Mouse (Mus musculus) stomach, embryonic 16.5 days (tissue): ENCODE results near the gene Fchsd2. TPM values are rescaled to one million over a fixed set of nuclear protein-coding genes. Genes with fewer than 3 reads are reported as not detected.

Experiments
- ATAC-seq: fragments of 200-750 bp; cut with Nextera tagmentation; 2 replicates; pipeline ENCODE4 v1.8.0; 2017; ENCODE audit warnings: moderate number of reproducible peaks, moderate TSS enrichment; ENCODE audit not compliant: insufficient read depth, low FRiP score
- H3K27ac ChIP-seq: fragments of 300-500 bp; sonication (generic); 2 replicates; pipeline ENCODE4 v1.5.1; 2014; ENCODE audit warnings: low read length
- H3K27me3 ChIP-seq: fragments of 300-500 bp; sonication (generic); 2 replicates; pipeline ENCODE4 v1.6.1; 2014; ENCODE audit warnings: low read length, control low read depth, mixed read lengths; ENCODE audit not compliant: control insufficient read depth, insufficient read depth
- H3K36me3 ChIP-seq: fragments of 300-500 bp; sonication (generic); 2 replicates; pipeline ENCODE4 v1.6.1; 2014; ENCODE audit warnings: low read length; ENCODE audit not compliant: control insufficient read depth, insufficient read depth
- H3K4me1 ChIP-seq: fragments of 300-500 bp; sonication (generic); 2 replicates; pipeline ENCODE4 v1.6.1; 2014; ENCODE audit warnings: low read length, control low read depth, mixed read lengths; ENCODE audit not compliant: control insufficient read depth, insufficient read depth
- H3K4me2 ChIP-seq: fragments of 300-500 bp; sonication (generic); 2 replicates; pipeline ENCODE4 v1.6.1; 2014; ENCODE audit warnings: low read depth, low read length, mixed read lengths
- H3K4me3 ChIP-seq: fragments of 300-500 bp; sonication (generic); replicated peaks from 2 replicates; pipeline ENCODE4 v1.5.1; 2014; ENCODE audit warnings: mild to moderate bottlenecking, low read length
- H3K9ac ChIP-seq: fragments of 300-500 bp; sonication (generic); 2 replicates; pipeline ENCODE4 v1.6.1; 2014; ENCODE audit warnings: low read length
- H3K9me3 ChIP-seq: fragments of 300-500 bp; sonication (generic); replicated peaks from 2 replicates; pipeline ENCODE4 v1.6.1; 2016; ENCODE audit warnings: low read length, control low read depth; ENCODE audit not compliant: control insufficient read depth
- WGBS: fragments of 180-500 bp; shearing (Covaris S2); extraction: QIAGEN DNeasy Blood & Tissue Kit; methylation state at CpG from one replicate; pipeline ENCODE4 v1.1.7; 2014; 5-methylcytosine and 5-hydroxymethylcytosine counted together
- polyA plus RNA-seq: library from polyadenylated mRNA; unstranded; fragments of >200 nt; fragmentation: Nextera tagmentation; extraction: Ambion mirVana; gene quantifications from 2 replicates; pipeline ENCODE4 v1.2.1, GENCODE M21; 2015

Gene Fchsd2
- polyA plus RNA-seq, 1 experiment from 2014 or later = 20.0 TPM

GRCm38 (mm10) chr7:101123579-101124347, 31.1 kb downstream of the Fchsd2 start:
- Histone ChIP-seq H3K4me2 (no peak overlapping the region), H3K36me3 (peaks cover 5% of the 10 kb centered on the region; the same call in 1 of the 2 replicates), H3K9me3 (no peaks in the 10 kb centered on the region), H3K27ac (no peak overlapping the region), H3K27me3 (no peaks in the 10 kb centered on the region), H3K4me1 (peaks cover 11% of the 10 kb centered on the region), H3K9ac (no peak overlapping the region), H3K4me3 (no peak overlapping the region)
- no peak for ATAC-seq
- WGBS = 61% methylated on average over 6 of the region's 6 CpGs

DNA sequence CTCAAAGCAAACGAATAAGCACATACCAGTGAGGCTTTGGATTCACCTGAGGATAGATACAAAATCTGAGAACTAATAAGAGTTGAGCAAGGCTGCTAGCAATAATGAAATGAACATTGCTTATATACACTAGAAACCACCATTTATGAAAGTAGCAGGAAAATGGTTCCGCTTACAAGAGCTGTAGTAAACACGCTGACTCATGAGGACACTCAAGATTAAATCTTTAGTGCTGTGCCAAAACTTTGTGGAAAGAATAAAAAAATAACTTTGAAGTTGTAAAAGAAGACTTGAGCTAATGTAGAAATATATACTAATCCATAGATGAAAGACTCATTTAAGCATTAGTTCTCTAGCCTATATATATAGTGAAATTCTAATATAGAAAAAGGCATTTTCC, 35.1 kb downstream of the Fchsd2 start:
- WGBS = 62% methylated on average over 3 of the region's 3 CpGs
- Histone ChIP-seq H3K9me3 (no peaks in the 10 kb centered on the region), H3K36me3 (no peaks in the 10 kb centered on the region; the same call in 1 of the 2 replicates), H3K27ac (peak overlapping the region; percentile 33; the same call in 1 of the 2 replicates), H3K4me1 (peaks cover 11% of the 10 kb centered on the region), H3K27me3 (no peaks in the 10 kb centered on the region), H3K4me2 (no peak overlapping the region), H3K9ac (no peak overlapping the region), H3K4me3 (no peak overlapping the region)
- no peak for ATAC-seq

DNA sequence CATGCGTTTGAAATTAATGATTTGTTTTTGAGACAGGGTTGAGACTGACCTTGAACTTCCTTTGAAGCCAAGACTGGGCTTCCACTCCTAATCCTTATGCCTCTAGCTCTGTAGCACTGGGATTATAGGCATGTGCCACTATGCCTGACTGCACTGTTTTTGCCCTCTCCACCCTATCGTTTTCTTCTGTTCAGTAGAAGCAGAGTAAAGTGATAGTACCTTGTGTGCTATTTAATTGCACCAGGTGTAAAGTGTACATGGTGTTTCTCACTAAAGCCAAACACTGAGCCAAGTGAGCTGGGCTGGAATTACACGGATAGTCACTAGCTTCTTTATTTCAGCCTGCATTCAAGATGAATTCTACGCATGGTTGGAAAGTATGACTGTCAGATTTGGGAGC, 35.9 kb downstream of the Fchsd2 start:
- no peak overlapping the region; the same call in 1 of the 2 replicates for H3K27ac ChIP-seq
- no peaks in the 10 kb centered on the region; the same call in 1 of the 2 replicates for H3K36me3 ChIP-seq
- H3K4me3 ChIP-seq = no peak overlapping the region
- H3K27me3 ChIP-seq = no peaks in the 10 kb centered on the region
- no peak for ATAC-seq
- H3K4me2 ChIP-seq = no peak overlapping the region
- peaks cover 11% of the 10 kb centered on the region for H3K4me1 ChIP-seq
- H3K9me3 ChIP-seq = no peaks in the 10 kb centered on the region
- H3K9ac ChIP-seq = no peak overlapping the region
- WGBS = 65% methylated on average over 4 of the region's 4 CpGs

GRCm38 (mm10) chr7:101130646-101131045, 38.0 kb downstream of the Fchsd2 start:
- H3K4me3 ChIP-seq = no peak overlapping the region
- no peak overlapping the region for H3K4me2 ChIP-seq
- peaks cover 11% of the 10 kb centered on the region for H3K4me1 ChIP-seq
- no peaks in the 10 kb centered on the region for H3K9me3 ChIP-seq
- no peaks in the 10 kb centered on the region for H3K27me3 ChIP-seq
- no peak for ATAC-seq
- H3K27ac ChIP-seq = no peak overlapping the region
- WGBS = 54% methylated on average over 3 of the region's 3 CpGs
- H3K9ac ChIP-seq = no peak overlapping the region
- H3K36me3 ChIP-seq = no peaks in the 10 kb centered on the region; the same call in 1 of the 2 replicates

DNA sequence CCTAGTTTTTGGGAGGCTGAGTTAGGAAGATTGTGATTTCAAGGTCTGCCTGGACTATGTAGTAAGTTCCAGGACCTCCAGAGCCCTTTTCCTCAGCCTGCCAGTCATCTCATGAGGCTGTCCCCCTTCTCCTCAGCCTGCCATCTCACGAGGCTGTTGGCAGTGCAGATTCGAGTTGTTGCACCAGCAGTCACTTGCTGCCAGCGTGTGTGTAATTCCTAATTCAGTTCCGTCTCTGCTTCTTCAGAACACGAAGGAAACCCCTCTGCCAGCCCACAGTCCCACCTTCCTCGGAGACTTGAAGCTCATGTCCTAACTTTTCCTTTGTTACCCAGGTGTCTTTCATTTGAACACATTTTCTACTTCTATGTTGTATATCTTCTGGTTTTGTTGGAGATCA, 38.6 kb downstream of the Fchsd2 start:
- no peak overlapping the region for H3K9ac ChIP-seq
- 77% methylated on average over 6 of the region's 6 CpGs for WGBS
- no peak overlapping the region for H3K4me3 ChIP-seq
- ATAC-seq = no peak
- H3K9me3 ChIP-seq = no peaks in the 10 kb centered on the region
- H3K4me2 ChIP-seq = no peak overlapping the region
- no peak overlapping the region for H3K27ac ChIP-seq
- no peaks in the 10 kb centered on the region; the same call in 1 of the 2 replicates for H3K36me3 ChIP-seq
- peaks cover 11% of the 10 kb centered on the region for H3K4me1 ChIP-seq
- H3K27me3 ChIP-seq = no peaks in the 10 kb centered on the region

- Histone ChIP-seq H3K9me3 (no peaks in the 10 kb centered on the region), H3K4me1 (peaks cover 1% of the 10 kb centered on the region; the same call in 1 of the 2 replicates), H3K36me3 (no peaks in the 10 kb centered on the region; the same call in 1 of the 2 replicates), H3K27me3 (no peaks in the 10 kb centered on the region), H3K27ac (no peak overlapping the region), H3K9ac (no peak overlapping the region), H3K4me3 (no peak overlapping the region), H3K4me2 (no peak overlapping the region)
- 97% methylated on average over 2 of the region's 2 CpGs for WGBS
- ATAC-seq = no peak
Observed at GRCm38 (mm10) chr7:101133591-101133990, 40.9 kb downstream of the Fchsd2 start.

- Histone ChIP-seq H3K9ac (no peak overlapping the region), H3K9me3 (no peaks in the 10 kb centered on the region), H3K4me2 (no peak overlapping the region), H3K4me1 (no peaks in the 10 kb centered on the region), H3K27ac (no peak overlapping the region), H3K36me3 (no peaks in the 10 kb centered on the region; the same call in 1 of the 2 replicates), H3K27me3 (no peaks in the 10 kb centered on the region), H3K4me3 (no peak overlapping the region)
- WGBS = 99% methylated on average over 2 of the region's 2 CpGs
- no peak for ATAC-seq
Observed at GRCm38 (mm10) chr7:101134117-101134516, 41.5 kb downstream of the Fchsd2 start.

DNA sequence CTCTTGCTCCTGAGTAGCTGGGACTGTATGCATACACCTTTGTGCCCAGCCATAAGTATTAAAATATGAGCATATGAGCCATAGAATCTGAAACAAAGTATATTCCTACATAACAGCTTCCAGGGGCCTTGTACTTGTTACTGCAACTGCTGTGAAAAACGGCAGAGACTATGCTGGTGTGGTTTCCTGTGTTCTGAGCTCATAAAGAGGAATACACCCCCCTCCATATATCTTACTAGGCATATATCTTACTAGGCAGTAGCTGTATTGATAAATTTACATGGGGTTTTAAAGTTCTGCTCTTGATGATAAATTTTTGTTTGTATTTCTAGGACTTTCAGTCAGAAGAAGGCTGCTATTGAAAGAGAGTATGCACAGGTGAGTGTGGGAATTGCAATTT, 46.2 kb downstream of the Fchsd2 start:
- Histone ChIP-seq H3K36me3 (no peaks in the 10 kb centered on the region; the same call in 1 of the 2 replicates), H3K27ac (no peak overlapping the region), H3K4me1 (peaks cover 2% of the 10 kb centered on the region; the same call in 1 of the 2 replicates), H3K9me3 (no peaks in the 10 kb centered on the region), H3K4me3 (no peak overlapping the region), H3K4me2 (no peak overlapping the region), H3K9ac (no peak overlapping the region), H3K27me3 (no peaks in the 10 kb centered on the region)
- 40% methylated on average over 1 of the region's 1 CpGs for WGBS
- no peak for ATAC-seq

- peaks cover 3% of the 10 kb centered on the region; the same call in 1 of the 2 replicates for H3K4me1 ChIP-seq
- H3K9ac ChIP-seq = no peak overlapping the region
- no peaks in the 10 kb centered on the region for H3K9me3 ChIP-seq
- no peaks in the 10 kb centered on the region; the same call in 1 of the 2 replicates for H3K36me3 ChIP-seq
- no peak overlapping the region for H3K4me2 ChIP-seq
- peak; percentile 58; the same call in 1 of the 2 replicates for ATAC-seq
- 38% methylated on average over 2 of the region's 2 CpGs for WGBS
- no peak overlapping the region for H3K27ac ChIP-seq
- no peaks in the 10 kb centered on the region for H3K27me3 ChIP-seq
- H3K4me3 ChIP-seq = no peak overlapping the region
Observed at GRCm38 (mm10) chr7:101142907-101143306, 50.2 kb downstream of the Fchsd2 start.
